Mouse (Mus musculus): ENCODE data around the gene Enpp1. TPM values are rescaled to one million over a fixed set of nuclear protein-coding genes. Genes with fewer than 3 reads are reported as not detected.
"Not testable (repeated sequence)": the region's sequence is repeated elsewhere in the genome, so short reads cannot be mapped to it uniquely, and the experiment has no call there.

Enpp1 gene
- total RNA-seq, 2 experiments from 2014 or later = 3.2 to 4.0 TPM

DNA sequence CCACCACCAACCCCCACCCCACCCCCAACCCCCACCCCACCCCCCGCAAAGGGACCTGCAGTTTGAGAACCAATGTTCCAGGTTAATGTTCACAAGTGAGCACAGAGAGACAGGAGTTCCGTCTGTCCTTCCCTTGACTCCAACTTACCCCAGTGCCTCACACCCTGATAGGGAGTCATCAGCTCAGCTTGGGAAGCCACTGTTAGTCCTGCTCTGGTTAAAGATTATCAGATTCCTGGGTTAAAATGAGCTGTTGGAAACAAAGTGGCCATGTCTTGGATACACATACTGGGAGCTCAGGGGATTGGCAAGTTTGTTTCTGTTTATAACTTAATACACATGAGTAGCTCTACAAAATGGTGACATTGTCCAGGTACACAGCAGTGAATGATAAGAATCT lies 75.0 kb downstream of the Enpp1 start:
- DNase-seq = no peak

DNA sequence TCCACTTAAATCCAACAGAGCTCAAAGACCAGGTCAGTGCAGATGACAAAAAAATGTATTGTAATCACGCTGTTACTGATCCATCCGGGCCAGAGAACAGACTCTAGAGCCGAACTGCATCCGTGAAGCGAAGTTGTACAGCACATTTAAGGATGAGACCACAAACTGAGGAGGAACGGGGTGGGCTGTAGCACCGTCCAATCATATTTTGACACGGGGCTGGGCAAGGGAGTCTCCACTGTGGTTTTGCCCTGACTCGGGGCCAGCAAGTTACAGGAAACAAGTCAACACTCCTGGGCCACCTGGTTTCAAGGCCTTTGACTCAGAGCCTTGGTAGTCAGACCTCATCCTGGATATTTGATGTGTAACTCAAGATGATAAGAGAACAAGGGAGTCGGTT lies 76.1 kb downstream of the Enpp1 start:
- DNase-seq = no peak

DNA sequence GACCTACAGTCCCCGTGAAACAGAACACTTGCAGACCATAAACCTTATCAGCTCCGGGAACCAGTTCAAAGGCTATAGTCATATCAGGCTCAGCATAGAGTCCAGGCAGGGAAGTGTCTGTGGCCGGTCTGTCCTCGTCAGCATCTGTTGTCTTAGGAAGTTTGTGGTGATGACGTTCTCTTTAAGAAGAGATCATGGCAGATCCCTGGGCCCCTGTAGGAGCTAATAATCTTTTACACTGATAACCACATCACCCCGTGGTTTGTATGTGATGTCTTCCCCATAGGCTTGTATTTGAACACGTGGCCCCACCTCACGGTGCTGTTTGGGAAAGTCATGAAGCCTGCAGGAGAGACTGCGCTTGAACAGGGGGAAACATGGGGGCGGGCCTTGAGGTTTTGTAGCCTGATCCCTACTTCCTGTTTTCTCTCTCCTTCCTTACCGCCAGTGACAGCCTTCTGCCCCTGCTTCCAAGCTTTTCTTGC lies 76.6 kb downstream of the Enpp1 start:
- DNase-seq = no peak

DNA sequence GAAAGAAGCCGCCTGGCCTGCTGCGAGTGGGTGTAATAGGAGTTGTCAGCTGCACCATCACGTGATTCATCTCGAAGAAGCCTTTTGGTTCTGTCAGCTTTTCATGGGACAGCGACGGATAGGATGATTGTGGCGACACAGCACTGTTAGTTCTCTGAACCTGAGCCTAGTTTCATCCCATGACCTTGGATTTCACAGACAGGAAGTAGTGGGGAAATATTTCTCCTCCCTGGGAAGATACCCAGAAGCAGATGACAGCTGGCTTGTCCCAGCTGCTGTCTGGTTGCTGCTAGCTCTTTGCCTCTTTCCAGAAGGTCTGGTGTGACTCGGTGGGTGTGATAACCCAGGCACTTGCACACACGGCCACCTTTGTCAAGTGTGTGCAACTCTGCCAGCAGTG lies 77.7 kb downstream of the Enpp1 start:
- no peak for DNase-seq

DNA sequence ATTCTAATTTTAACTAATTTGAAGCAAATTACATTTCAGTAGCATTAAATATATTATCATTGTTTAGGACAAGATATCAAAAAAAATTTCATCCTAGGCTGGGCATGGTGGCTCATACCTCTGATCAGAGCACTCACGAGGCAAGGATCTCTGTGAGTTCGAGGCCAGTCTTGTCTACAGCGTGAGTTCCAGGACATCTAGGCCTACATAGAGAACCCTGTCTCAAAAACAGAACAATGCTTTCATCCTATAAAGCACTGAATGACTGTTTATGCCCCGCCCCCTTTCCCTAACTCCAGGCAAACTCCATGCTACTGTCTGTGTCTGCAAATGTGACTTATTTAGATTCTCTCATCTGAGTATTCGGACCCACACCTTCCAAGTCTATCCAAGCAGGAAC lies 80.8 kb downstream of the Enpp1 start:
- DNase-seq = no peak

DNA sequence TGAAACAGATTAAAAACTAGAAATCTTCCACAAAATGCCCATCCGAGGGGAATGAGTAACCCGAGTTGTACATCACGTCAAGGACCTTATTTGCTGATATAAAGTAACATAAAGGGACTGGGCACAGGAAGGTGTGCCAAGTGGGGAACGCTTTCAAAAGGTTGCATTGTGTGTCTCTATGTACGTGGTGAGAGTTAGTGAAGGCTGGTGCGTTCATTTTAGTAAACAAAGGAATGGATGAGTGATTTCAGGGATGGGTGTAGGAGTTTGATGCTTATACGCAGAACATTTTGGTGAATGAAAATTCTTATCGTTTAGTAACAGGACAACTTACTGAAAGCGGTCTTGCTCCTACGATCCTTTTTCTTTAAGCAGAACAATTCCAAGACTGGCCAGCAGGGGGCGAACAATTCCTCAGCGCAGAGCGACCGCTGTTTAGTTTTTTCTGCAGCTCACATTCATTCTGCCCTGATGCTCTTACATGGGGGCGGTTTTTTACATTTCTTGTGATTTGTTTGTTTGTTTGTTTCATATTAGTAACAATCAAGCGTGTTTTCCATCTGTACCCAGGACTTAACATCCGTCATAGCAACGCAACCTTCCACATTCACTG lies 81.4 kb downstream of the Enpp1 start:
- peak; percentile 56 to 77 for DNase-seq

DNA sequence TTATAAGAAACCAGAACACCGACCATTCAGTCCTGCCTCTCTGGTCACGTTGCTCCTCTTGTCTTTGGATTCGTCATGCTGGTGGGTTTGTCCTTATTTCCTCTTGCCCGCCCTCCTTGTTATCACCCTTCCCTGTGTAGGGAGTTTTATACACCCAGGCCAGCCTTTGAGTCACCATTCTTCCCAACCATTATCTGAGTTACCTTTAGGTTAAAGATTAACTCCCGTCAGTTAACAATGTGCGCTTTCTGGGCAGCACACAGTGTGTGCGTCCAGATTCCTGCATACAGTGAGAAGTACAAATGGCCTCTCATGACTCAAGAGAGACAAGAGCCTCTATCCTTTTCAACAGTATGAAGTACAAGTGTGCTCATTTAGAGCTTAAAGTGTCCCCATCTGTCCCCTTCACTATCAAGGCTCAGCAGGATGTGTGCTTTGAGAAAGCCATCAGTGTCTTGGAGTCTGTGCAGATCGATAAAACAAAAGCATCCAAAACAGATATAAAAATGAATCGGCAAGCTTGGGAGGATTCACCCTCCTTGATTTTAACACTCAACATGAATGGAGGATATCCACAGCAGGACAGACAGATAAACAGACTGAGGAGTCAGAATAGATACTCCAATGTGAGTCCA lies 82.8 kb downstream of the Enpp1 start:
- DNase-seq = no peak

DNA sequence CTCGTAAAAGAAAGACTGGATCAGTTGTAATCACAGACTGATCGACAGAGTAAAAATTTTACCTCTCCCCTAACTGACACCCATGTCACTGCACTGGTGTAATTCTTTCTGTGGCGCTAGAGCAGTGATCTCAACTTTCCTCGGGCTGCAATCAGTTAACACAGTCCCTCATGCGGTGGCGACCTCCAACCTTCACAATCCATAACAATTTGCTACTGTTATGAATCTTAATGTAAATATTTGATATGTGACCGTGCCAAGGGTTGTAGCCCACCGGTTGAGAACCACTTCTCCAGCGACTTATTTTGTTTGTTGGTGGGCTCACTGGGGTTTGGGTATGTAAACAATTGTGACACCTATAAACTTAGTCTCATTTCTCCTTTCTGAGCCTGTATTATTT lies 83.5 kb downstream of the Enpp1 start:
- DNase-seq = no peak

- DNase-seq = no peak
Observed at GRCm38 (mm10) chr10:24627262-24627661, 84.7 kb downstream of the Enpp1 start.

DNA sequence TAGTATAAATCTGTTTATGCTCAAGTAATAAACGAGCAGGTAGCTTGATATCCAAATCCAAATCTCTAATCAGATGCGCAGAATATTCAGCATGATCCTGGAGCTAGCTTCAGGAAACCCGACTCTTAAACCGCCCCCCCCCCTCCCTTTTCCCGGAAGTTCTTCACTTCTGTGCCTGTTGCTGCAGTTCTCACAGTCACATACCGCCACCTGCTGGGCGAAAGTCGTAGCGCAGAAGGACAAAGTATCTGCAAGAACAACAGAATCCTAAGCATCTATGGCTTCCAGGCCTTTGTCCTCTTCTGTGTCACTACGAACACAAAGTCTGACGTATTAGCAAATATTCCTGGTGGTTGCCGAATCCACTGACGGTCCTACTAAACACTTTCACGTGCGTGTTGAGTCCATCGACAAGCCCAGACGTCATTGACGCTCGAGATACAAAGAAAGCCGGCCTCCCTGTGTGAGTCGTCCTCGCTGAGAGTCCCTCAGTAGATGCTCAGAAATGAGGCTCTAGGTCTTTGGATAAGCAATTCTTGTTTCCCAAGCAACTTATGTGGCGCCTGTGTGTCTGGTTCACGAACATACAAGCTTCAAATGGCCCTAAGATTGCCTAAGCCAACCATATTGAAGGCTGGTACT lies 86.8 kb downstream of the Enpp1 start:
- DNase-seq = peak; percentile 70 to 71

GRCm38 (mm10) chr10:24622586-24622985 lies 89.4 kb downstream of the Enpp1 start:
- no peak for DNase-seq

DNA sequence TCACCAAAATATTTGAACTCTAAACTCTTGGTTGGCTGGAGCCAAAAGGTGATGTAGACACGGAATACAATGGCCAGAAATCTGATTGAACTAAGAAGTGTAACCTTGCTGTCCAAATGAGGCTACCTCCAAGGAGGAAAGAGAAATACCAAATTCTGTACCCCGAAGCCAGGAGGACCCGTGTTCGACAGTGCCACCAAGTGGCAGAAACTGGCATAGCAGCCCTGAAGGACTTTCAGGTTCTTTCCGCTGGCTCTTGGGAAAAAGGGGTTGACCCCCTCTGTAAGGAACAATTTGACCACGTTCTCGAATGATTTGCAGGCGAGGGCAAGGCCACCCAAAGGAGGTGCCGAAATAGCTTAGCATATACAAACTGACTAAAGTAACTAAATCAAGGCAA lies 90.4 kb downstream of the Enpp1 start:
- DNase-seq = peak in 1 of 2 experiments; percentile 34

DNA sequence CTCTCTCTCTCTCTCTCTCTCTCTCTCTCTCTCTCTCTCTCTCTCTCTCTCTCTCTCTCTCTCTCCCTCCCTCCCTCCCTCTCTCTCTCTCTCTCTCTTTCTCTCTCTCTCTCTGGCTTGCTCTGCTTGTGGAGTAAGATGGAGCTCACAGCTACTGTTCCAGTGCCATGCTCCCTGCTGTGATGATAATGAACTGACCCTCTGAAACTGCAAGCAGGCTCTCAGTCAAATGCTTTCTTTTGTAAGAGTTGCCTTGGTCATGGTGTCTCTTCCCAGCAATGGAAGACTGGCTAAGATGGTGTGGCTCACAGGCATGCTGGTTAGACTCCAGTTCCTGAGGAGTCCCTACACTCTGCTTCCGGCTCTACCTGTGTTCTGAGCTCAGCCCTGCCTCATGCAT lies 95.4 kb downstream of the Enpp1 start:
- not testable (repeated sequence) for DNase-seq

- DNase-seq = no peak
Observed at GRCm38 (mm10) chr10:24615799-24616198, 96.2 kb downstream of the Enpp1 start.

GRCm38 (mm10) chr10:24614726-24615125 lies 97.2 kb downstream of the Enpp1 start:
- no peak for DNase-seq

- DNase-seq = no peak
Observed at GRCm38 (mm10) chr10:24609766-24610165, 102.2 kb downstream of the Enpp1 start.

GRCm38 (mm10) chr10:24609146-24609545 lies 102.8 kb downstream of the Enpp1 start:
- no peak for DNase-seq

DNA sequence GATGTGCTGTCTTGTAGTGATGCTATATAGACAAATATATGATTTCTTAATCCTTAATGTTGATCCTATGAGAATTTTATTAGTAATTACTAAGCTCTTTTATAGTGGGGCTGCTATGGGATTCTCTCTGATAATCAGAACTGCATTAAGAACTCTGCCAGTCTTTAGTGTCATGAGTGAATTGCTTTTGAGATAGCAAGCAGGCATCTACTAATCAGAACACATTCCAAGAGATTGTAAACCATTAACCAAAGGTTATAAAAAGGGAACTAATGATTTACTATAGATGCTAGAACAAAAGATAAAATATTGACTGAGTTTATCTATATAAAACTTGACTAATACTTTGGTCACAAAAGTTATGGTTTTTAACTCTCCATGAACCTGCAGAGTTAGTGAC lies 108.2 kb downstream of the Enpp1 start:
- DNase-seq = no peak

- DNase-seq = no peak
Observed at GRCm38 (mm10) chr10:24603035-24603434, 108.9 kb downstream of the Enpp1 start.

DNA sequence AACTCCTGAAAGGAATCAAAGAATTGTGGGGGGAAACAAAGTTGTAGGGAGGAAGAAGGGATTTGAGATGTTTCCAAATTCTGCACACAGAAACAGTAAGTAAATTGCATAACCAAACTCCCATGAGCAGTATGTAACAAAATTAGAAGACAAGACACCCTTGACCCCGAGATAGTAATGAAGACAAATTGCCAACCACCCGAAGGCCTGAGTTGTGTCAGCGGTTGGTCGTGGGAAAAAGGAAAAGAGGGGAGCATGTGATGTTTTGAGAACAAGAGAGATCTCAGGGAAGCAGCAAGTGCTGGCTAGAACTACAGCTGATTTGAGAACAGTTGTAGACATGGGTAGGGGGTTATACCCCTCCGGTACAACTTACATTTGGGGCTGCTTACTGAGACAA lies 112.2 kb downstream of the Enpp1 start:
- DNase-seq = no peak

DNA sequence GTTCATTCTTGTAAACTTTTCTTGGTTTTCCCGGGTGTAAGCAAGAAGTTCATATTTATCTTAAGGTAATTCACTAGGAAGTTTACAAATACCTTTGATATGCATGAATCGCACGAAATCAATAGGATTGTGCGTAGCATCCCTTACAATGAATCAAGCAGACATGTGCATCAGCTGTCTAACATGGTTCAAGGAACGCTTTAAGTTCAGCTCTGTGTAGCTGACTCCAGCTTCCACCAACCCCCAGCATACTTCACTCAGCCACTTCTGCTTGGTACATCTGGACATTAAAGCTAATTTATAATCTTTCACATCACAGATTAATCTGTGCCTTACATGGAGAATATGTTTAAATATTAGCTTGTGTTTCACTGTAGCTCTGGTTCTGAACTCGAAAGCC lies 113.3 kb downstream of the Enpp1 start:
- no peak for DNase-seq

GRCm38 (mm10) chr10:24597789-24598188 lies 114.2 kb downstream of the Enpp1 start:
- DNase-seq = no peak

- no peak for DNase-seq
Observed at GRCm38 (mm10) chr10:24596869-24597339, 115.1 kb downstream of the Enpp1 start.
